Mouse (Mus musculus): ENCODE results near the gene Anks1. TPM values are rescaled to one million over a fixed set of nuclear protein-coding genes. Genes with fewer than 3 reads are reported as not detected.

Gene Anks1
- total RNA-seq, 2 experiments from 2014 or later, result 75.5 to 79.3 TPM

- intact Hi-C loops (cut with DNase I), result loop anchor here (2.0 kb wide), 1 partner anchor 26 kb away; no protein-coding TSS in a partner anchor
- DNase-seq, result no peak
Observed at GRCm38 (mm10) chr17:28033046-28033580, 124.0 kb downstream of the Anks1 start.

- intact Hi-C loops (cut with DNase I), result no loop called here
- peak in 1 of 2 experiments; percentile 42 for DNase-seq
Observed at GRCm38 (mm10) chr17:28034986-28035385, 125.9 kb downstream of the Anks1 start.

- intact Hi-C loops (cut with DNase I), result no loop called here
- DNase-seq, result peak in 1 of 2 experiments; percentile 42
Observed at GRCm38 (mm10) chr17:28036813-28037756, 128.0 kb downstream of the Anks1 start.

GRCm38 (mm10) chr17:28040620-28041019 lies 131.5 kb downstream of the Anks1 start:
- DNase-seq, result no peak
- intact Hi-C loops (cut with DNase I), result no loop called here

- intact Hi-C loops (cut with DNase I), result no loop called here
- no peak for DNase-seq
Observed at GRCm38 (mm10) chr17:28041298-28041697, 132.2 kb downstream of the Anks1 start.

GRCm38 (mm10) chr17:28042299-28042771 lies 133.2 kb downstream of the Anks1 start:
- no peak for DNase-seq
- intact Hi-C loops (cut with DNase I), result no loop called here

- intact Hi-C loops (cut with DNase I), result no loop called here
Observed at GRCm38 (mm10) chr17:28047017-28047416, 137.9 kb downstream of the Anks1 start.

GRCm38 (mm10) chr17:28047520-28047919 lies 138.4 kb downstream of the Anks1 start:
- no peak for DNase-seq
- intact Hi-C loops (cut with DNase I), result no loop called here

More at GRCm38 (mm10) chr17:28047017-28047416, 137.9 kb downstream of the Anks1 start:
- DNase-seq, result no peak

GRCm38 (mm10) chr17:28048425-28048824 lies 139.3 kb downstream of the Anks1 start:
- DNase-seq, result no peak
- intact Hi-C loops (cut with DNase I), result loop anchor here (1.0 kb wide), 1 partner anchor 59 kb away; no protein-coding TSS in a partner anchor

- intact Hi-C loops (cut with DNase I), result no loop called here
- DNase-seq, result peak in 1 of 2 experiments; percentile 53
Observed at GRCm38 (mm10) chr17:28050210-28050609, 141.1 kb downstream of the Anks1 start.

- DNase-seq, result no peak
- intact Hi-C loops (cut with DNase I), result no loop called here
Observed at GRCm38 (mm10) chr17:28052293-28052863, 143.3 kb downstream of the Anks1 start.

- intact Hi-C loops (cut with DNase I), result no loop called here
- DNase-seq, result no peak
Observed at GRCm38 (mm10) chr17:28058346-28058745, 149.2 kb downstream of the Anks1 start.

- intact Hi-C loops (cut with DNase I), result loop anchor here (5.0 kb wide), 1 partner anchor 153 kb away; the partner anchor contains the start of genes Anks1 and Taf11
- DNase-seq, result no peak
Observed at GRCm38 (mm10) chr17:28060681-28061080, 151.6 kb downstream of the Anks1 start.

- DNase-seq, result peak in 1 of 2 experiments; percentile 51
Observed at GRCm38 (mm10) chr17:28061472-28061871, 152.4 kb downstream of the Anks1 start.

GRCm38 (mm10) chr17:28062710-28063109 lies 153.6 kb downstream of the Anks1 start:
- DNase-seq, result peak in 1 of 2 experiments; percentile 39
- intact Hi-C loops (cut with DNase I), result loop anchor here (5.0 kb wide), 1 partner anchor 155 kb away; the partner anchor contains the start of genes Anks1 and Taf11

More at GRCm38 (mm10) chr17:28061472-28061871, 152.4 kb downstream of the Anks1 start:
- intact Hi-C loops (cut with DNase I), result loop anchor here (5.0 kb wide), 1 partner anchor 154 kb away; the partner anchor contains the start of genes Anks1 and Taf11

- intact Hi-C loops (cut with DNase I), result loop anchor here (5.0 kb wide), 1 partner anchor 156 kb away; the partner anchor contains the start of genes Anks1 and Taf11
- no peak for DNase-seq
Observed at GRCm38 (mm10) chr17:28063163-28063562, 154.1 kb downstream of the Anks1 start.

GRCm38 (mm10) chr17:28067303-28067702 lies 158.2 kb downstream of the Anks1 start:
- no peak for DNase-seq
- intact Hi-C loops (cut with DNase I), result no loop called here

- no peak for DNase-seq
- intact Hi-C loops (cut with DNase I), result no loop called here
Observed at GRCm38 (mm10) chr17:28069446-28069845, 160.3 kb downstream of the Anks1 start.

GRCm38 (mm10) chr17:28070256-28070655 lies 161.2 kb downstream of the Anks1 start:
- intact Hi-C loops (cut with DNase I), result loop anchor here (5.0 kb wide), 1 partner anchor 418 kb away; no protein-coding TSS in a partner anchor
- DNase-seq, result no peak

- intact Hi-C loops (cut with DNase I), result loop anchor here (5.0 kb wide), 1 partner anchor 420 kb away; no protein-coding TSS in a partner anchor
- no peak for DNase-seq
Observed at GRCm38 (mm10) chr17:28072730-28073129, 163.6 kb downstream of the Anks1 start.

All from heart, postnatal 14 days (tissue).